Mouse (Mus musculus): ENCODE results near the gene Hpse2.

Hpse2 gene

DNA sequence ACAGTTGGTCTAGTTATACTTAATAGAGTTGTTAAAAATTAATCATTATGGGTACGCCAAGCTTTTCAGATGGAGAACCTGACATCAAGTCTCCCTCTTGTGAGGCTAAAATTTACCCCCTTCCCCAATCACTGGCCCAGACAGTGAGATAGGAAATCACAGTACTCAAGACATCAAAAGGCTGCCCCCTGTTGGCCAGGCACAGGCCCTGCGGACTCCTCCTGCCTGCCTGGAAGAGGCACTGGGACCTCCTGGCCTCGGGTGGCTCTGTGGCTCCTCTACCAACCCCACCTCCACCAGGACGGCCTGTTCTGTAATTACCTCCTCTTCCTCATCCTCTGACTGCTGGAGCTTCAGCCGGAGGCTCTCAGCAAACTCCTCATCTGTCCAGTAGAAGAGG lies 610.4 kb downstream of the Hpse2 start:
- peak; percentile 62 for DNase-seq (ENCODE audit: low read depth, low spot score)

DNA sequence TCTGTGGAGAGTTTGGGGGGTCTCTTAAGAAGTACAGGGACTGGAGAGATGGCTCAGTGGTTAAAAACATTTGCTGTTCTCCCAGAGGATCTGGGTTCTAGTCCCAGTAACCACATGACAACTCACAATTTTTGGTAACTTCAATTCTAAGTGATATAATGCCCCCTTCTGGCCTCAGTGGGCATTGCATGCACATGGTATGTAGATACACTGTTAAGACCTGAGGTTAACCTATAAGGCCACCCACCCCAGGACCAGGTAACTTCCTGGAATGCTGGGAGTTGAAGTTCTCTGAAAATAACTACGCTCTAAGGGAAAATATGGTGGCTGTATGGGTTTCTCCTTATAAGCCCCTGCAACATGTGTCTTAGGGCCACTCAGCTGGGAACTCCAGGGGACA lies 611.3 kb downstream of the Hpse2 start:
- peak; percentile 83 for DNase-seq (ENCODE audit: low read depth, low spot score)

DNA sequence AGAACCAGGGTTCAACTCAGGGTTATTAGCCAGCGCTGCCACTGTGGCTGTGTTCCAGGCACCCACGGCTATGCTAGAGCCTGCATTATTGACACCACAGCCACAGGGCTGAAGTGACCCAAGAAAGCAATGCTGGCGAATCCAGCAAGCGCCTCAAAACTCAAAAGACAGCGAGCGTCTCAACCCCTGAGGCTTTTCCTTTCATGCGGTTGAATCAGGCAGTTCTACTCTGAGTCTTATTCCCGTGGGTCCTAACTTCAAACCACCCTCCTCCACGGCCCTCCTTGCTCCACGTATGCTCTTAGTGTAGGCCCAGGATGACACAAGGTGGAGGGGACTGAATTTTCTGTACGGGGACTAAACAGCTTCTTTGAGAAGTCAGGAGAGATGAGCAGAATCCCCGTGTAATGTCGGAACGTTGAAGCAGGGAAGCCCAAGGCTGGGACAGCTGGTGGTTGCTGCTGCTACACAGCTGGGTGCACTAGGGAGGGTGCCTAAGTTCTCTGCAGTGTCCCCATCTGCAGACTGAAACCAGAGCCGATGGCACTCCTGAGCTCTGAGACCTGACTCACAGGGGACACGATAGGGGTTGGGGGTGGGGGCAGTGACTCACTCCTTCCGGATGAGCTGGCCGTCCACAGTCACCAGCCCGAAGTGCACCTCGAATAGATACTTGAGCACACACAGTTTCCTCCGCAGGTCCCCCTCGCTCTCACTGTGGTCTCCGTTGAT lies 617.8 kb downstream of the Hpse2 start:
- no peak for DNase-seq (ENCODE audit: low read depth, low spot score)

DNA sequence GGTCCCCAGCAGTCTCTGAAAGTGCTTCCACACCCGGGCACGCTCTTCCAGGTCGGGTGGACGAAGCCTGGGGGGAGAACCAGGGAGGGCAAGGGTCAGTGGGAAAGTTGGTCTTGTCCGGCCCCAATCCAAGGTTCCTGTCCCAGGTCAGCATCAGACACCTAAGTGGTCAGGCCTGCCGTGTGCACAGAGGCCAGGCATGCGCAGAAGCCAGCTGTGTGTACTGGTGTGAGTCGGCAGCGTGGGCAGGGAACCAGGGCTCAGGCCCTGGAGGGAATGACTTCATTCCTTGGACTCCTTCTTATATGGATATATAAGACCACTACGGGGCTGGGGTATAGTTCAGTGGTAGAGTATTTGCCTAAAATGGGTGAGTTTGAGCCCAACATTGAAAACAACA lies 618.5 kb downstream of the Hpse2 start:
- no peak for DNase-seq (ENCODE audit: low read depth, low spot score)

DNA sequence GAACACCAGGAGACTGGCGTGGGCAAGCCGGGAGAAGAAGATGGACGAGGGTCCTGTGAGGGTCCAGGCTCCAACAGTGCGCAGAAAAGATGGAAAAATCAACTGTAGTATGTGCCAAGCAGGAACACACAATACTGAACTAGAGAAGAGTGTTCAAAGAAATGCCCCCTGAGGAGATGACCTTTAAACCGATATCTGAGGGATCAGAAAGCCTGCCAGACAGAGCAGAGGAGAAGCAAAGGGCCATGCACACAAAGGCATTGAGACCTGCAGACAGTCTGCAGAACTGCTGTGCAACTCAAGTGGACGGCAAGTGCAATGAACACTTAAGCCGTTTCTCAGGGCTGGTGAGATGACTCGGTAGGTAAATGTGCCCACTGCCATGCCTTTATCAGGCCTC lies 620.8 kb downstream of the Hpse2 start:
- DNase-seq (ENCODE audit: low read depth, low spot score) = no peak

DNA sequence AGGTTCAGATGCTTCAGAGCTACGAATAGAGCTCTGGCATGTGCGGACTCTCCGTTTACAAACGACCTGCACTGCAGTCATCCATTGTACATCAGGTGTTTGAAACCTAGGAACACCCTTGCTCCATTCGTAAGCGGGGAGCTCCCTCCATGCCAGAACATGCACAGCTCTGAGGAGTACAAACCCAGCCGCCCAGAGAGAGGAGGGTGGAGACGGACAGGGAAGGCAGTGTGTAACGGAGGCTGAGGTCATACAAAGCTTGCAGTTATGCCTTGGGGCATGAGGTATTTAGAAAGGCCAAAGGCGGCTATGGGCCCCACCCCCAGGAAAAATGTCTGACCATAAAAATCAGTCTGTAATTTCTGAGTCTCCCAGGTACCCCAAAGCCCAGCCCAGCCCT lies 623.8 kb downstream of the Hpse2 start:
- DNase-seq (ENCODE audit: low read depth, low spot score) = no peak

DNA sequence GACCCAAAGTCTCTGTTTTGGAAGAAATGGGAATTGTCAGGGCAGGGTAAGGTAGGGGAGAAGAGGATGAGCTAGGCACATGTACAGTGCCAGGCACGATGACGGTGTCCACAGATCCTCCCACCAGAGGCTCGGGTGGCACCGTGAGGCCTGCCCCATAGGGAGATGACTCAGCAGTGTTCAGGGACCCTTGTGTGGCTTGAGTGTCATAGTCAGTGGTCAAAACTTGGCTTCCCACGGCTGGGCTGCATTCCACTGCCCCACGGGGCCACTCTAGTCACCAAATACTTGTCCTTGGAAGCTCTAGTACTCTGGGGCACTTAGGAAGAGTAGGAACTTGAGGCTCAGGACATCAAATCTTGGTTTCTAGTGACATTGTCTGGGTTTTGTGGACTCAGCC lies 631.5 kb downstream of the Hpse2 start:
- no peak for DNase-seq (ENCODE audit: low read depth, low spot score)

GRCm38 (mm10) chr19:42755148-42755870 lies 632.8 kb downstream of the Hpse2 start:
- DNase-seq (ENCODE audit: low read depth, low spot score) = no peak

- no peak for DNase-seq (ENCODE audit: low read depth, low spot score)
Measured at GRCm38 (mm10) chr19:42753141-42753917, 634.8 kb downstream of the Hpse2 start.

- DNase-seq (ENCODE audit: low read depth, low spot score) = peak; percentile 57
Measured at GRCm38 (mm10) chr19:42752363-42752931, 635.7 kb downstream of the Hpse2 start, which contains the start of gene Pyroxd2. Gene Pyroxd2 (minus strand): TSS chr19:42752775.

- no peak for DNase-seq (ENCODE audit: low read depth, low spot score)
Measured at GRCm38 (mm10) chr19:42750196-42750595, 638.0 kb downstream of the Hpse2 start.

DNA sequence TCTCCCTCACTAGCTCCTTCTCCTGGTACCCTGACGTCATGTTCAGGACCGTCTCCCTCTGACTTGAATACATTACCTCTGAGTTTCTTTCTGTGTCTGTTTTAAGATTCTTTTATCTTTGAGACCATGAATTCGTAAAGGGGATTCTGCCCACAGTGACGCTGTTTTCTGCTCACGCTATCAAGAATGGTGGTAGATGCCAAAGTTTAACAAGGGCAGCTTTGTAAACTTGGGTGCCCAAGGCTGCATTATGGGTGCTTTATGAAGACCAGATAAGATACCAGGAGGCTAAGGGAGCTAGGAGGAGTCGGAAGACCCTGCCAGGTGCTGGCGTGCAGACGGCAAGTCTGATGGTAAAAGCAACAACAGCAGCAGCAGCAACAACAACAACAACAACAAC lies 641.5 kb downstream of the Hpse2 start:
- no peak for DNase-seq (ENCODE audit: low read depth, low spot score)

DNA sequence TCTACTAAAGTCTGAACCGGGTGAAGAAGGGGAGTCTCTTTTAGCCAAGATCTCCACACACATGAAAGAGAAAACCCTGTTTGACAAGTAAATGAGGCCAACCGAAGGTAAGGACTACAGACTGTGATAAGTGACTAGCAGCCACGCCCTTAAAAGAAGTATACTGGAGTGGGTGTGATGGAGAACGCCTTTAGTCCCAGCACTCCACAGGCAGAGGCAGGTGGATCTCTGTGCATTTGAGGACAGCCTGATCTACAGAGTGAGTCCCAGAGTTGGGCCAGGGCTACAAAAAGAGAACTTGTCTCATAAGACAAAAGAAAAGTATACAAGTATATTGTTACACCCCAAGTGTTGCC lies 642.3 kb downstream of the Hpse2 start:
- DNase-seq (ENCODE audit: low read depth, low spot score) = no peak

GRCm38 (mm10) chr19:42745084-42745868 lies 642.9 kb downstream of the Hpse2 start:
- DNase-seq (ENCODE audit: low read depth, low spot score) = no peak

DNA sequence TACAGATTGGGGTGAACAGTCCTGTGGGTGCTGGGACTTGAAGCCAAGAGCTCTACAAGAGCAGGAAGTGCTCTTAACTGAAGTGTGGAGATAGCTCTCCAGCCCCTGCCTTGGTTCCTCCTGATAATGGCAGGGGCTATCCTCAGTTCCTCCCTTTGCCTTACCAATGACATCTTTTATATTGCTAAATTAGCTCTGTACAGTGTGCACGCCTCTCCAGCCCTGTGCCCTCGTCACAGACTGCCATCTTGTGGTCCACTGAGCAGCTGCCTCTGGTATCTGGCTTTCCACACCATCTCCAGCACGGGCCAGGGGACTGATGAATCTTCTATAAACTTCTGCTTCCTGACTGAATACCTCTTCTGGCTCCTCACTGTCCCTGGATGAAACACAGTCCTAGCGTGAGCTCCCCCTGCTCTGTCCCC lies 644.0 kb downstream of the Hpse2 start:
- peak; percentile 49 for DNase-seq (ENCODE audit: low read depth, low spot score)

DNA sequence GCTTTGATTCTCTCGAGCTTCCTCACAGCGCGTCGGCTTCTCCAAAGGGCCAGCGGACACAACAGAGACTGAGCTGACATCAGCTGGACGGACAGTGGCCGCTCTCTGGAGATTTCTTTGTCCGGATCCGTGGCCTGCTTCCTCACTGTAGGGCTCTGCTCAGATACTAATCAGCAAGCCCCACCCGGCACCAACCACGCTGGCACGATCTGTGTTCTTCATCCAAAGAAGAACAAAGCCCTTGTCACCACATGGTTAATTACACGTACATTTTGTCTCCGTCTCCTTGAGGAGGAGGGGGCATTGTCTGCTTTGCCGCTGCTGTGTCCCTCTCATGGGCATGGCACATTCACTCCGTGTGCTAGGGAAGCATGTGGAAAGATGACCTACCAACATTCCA lies 644.9 kb downstream of the Hpse2 start:
- DNase-seq (ENCODE audit: low read depth, low spot score) = no peak

- DNase-seq (ENCODE audit: low read depth, low spot score) = no peak
Measured at GRCm38 (mm10) chr19:42741884-42742283, 646.3 kb downstream of the Hpse2 start.

DNA sequence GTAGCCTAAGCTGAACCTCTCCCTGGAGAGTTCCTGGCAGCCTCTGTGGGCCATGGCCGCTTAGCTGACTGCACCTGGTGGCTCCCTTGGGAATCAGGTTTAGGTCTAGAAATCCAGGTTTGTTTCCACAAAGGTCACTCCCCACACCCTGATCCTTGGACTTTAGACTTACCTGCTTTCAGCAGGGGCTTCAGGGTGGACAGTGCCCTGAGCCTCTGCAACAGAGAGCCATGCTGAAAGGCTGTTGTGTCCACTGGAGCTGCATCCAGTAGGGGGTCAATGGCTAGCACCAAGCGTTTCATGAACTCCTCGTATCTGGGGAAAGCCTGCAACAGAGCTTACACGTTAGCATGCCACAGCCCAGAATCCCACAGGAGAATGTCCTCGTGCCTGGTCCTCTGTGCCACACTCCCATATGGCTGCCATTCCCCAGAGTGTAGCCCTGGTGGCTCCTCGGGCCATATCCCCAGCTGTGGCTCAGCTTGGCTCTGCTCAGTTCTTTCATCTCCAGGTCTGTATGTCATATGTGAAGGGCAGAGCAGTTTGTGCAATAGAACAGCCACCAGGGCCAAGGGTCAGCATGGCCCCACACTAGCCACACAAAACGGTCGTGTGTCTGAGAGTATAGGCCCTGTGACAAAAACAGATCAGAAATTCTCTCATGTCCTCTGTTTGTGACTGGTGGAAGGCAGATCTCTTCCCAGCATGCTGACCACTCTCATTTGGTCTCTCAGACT lies 647.8 kb downstream of the Hpse2 start:
- DNase-seq (ENCODE audit: low read depth, low spot score) = no peak

DNA sequence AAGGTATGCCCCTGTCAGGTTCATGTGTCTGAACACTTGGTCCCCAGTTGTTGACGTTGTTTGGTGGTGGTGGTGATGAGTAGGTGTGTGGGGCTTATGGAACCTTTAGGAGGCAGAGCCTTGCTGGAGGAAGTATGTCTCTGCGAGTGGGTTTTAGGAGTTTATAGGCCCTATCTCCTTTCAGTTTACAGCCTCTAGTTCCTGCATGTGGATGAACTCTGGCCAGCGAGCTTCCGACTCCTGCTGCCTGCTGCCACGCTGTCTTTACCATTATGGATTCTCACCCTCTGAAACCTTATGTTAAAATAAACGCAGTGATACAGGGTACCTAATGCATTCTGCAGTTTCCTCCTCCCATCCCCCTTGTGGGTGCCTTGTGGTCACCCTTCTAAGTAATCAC lies 648.4 kb downstream of the Hpse2 start:
- no peak for DNase-seq (ENCODE audit: low read depth, low spot score)

DNA sequence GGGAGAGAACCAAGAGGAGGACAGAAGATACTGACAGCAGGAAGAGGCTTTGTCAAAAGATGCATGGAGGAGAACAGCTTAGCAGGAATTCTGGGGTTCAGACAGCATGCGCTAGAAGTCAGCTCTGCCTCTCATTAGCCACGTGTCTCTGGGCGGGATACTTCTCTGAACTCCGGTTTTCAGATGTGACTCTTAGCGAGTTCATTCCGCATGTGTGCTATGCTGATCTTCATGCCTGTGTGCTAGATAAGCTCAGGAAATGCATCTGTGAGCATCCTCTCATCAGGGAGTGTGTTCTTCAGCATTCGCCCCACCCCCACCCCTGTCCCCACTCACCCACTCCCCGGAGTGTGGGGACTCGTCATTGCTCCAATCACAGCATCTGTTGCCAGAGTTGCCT lies 650.4 kb downstream of the Hpse2 start:
- no peak for DNase-seq (ENCODE audit: low read depth, low spot score)
